Mouse (Mus musculus) cerebellum, adult 9-11 months (tissue): Measurements from ENCODE around the gene Serp2.

Experiments used
- DNase-seq: peaks from one replicate; pipeline ENCODE4 v3.0.0; 2022

Gene Serp2

GRCm38 (mm10) chr14:76556852-76557208 is at the start of gene Serp2:
Gene Serp2, minus strand, starts transcription at chr14:76556889.
- no peak for DNase-seq

- DNase-seq: no peak
Observed at GRCm38 (mm10) chr14:76605931-76606534, 49.3 kb upstream of the Serp2 start.

DNA sequence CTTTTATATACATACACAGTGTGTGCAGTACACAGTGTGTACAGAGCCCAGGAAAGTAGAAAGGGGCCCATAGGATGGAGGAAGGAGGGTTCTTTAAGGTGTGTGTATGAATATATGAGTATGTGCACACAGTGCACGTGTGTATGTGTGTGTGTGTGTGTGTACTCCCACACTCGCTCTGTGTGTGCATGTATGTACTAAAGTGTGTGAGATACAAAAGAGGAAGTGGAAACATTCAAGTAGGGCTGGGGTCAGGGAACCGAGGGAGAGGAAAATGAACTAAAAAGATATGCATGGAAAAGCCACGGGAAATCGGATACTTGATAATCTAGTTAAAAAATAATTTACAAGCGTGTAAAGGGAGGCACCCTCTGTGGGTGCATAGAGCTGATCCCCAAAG is 47.3 kb upstream of the Serp2 start:
- no peak for DNase-seq

- DNase-seq: peak; percentile 75
Observed at GRCm38 (mm10) chr14:76601654-76602053, 45.0 kb upstream of the Serp2 start.

DNA sequence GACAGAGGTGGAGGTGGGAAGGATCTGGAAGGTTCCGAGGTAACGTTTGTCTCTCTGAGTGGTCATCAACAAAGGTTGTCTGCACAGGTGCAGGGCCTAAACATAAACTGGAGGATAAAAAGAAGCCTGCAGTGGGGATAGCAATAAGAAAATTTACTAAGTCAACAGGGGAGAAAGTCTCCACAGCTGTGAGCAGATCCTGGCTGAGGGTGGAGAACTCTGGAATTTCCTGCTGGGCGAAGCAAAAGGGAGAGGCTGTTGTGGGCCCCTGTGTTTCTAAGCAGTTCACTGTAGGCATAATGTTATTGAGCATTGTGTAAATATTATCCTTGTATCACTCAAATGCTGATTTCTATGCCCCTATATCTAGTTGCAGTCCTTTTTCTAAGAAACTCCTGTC is 43.7 kb upstream of the Serp2 start:
- no peak for DNase-seq

- peak; percentile 46 for DNase-seq
Observed at GRCm38 (mm10) chr14:76599706-76600105, 43.0 kb upstream of the Serp2 start.

DNA sequence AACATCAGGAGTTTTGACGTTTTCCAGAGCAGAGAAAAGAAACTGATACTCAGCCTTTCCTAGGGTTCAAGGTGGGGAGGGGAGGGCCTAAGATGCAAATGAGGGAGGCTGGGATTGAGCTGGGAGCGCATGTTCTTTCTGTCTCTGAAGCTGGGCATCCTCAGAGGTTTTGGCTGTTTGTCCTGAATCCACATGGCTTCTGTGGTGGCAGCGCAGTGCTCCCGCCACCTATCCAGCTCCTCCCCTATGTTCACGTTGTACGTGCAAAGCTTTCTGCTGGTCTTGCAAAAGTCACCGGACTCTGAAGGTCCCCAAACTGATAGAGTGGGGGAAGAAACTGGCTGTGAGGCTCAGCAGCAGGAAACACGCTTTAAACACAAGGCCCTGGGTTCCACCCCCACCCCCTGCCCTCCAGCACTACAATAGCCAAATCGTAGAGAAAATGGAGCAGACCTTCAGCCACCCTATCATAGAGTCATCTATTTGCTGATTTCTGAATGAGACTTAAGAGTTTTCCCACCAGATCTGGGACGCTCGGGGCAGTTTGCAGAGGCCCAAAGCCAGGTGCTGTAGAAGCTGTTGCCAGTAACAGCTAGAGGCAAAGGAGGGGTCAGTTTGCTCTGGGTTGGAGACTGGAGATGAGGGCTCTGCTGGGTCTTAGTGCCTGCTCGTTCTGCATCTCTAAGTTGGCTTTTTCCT is 42.0 kb upstream of the Serp2 start:
- DNase-seq: peak; percentile 80

GRCm38 (mm10) chr14:76597751-76598150 is 41.1 kb upstream of the Serp2 start:
- DNase-seq: peak; percentile 38

GRCm38 (mm10) chr14:76595048-76595859 is 38.6 kb upstream of the Serp2 start:
- DNase-seq: no peak

DNA sequence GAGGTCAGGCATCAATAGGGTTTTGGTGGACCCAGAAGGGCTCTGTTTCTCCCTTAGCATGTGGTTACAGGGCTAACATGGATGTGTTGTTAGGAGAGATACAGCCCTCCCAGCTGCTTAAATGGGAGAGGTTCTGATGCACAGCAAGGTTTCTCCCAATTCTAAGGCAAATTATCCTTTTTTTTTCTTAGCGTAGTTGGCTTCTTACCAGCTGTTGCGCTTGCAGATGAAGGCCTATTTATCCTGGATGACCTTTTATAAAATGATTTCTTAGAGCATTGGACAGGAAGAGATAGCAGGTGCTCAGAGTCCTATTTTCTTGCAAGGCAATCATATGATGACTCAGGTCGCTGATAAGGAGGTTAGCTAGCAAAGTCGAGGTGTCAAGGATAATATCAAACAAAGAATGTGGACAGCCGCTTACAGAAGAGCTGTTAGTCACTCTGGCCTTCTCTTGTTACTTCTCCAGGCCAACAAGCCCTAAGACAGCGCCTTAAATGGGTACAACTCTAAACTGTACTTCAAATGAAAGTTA is 37.7 kb upstream of the Serp2 start:
- no peak for DNase-seq

- no peak for DNase-seq
Observed at GRCm38 (mm10) chr14:76593630-76594193, 37.0 kb upstream of the Serp2 start.

GRCm38 (mm10) chr14:76592721-76593120 is 36.0 kb upstream of the Serp2 start:
- no peak for DNase-seq

DNA sequence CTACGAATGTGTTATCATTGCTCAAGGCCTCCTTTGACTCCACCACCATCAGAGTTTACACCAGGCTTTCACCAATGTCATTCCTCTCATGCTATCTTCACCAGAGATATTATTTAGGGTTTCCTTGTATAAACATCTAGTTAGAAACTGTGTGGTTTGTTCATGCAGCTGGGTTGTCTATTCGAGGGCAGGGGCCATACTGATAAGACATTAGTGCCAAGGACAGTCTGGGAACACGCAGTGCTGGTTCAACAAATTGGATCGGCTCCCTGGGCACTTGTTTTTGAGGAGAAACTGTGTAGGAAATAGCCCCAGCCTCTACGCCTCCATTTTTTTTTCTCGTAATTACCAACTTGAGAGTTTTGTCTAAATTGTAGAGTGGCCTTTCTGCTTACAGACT is 35.4 kb upstream of the Serp2 start:
- no peak for DNase-seq

DNA sequence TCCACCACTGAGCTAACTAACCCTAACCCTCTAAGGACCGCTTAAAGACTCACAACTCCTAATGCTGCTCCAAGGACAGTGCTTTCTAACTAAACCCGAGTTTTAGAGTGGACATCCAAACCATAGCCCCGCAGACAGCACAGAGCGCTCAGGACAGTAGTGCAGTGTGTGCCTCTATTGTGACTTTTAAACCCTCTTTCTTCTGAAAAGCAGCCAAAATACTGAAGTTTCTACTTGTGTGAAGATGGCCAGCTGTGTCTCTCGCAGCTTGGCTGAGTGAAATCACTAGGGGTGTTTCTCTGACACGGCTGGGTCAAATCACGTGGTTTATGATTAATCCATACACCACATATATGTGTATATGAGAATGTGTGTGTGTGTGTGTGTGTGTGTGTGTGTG is 33.4 kb upstream of the Serp2 start:
- DNase-seq: no peak

- DNase-seq: no peak
Observed at GRCm38 (mm10) chr14:76589671-76590070, 33.0 kb upstream of the Serp2 start.

DNA sequence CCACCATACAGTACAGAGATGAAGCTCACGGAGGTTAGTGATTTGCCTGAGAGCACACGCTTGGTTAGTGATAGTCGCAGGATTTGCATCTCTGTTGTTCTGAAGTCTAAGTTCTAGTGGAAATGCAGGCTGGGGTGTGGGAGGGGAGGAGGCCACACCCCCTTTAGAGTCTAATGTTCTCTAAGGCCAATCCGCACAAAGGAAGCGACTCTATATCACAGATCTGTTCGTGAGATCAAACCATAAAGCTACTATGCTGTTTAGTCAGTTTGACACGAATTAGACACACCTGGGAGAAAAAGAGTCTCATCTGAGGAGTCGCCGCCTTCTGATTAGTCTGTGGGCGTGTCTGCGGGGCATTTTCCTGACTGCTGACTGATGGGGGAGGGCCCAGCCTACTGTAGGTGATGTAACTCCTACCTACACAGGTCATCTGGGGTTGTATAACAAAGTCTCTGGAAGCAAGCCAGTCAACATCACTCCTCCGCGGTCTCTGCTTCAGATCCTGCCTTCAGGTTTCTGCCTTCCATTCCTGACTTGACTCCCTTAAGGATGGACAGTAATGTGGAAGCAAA is 29.2 kb upstream of the Serp2 start:
- no peak for DNase-seq

- no peak for DNase-seq
Observed at GRCm38 (mm10) chr14:76583985-76584384, 27.3 kb upstream of the Serp2 start.

DNA sequence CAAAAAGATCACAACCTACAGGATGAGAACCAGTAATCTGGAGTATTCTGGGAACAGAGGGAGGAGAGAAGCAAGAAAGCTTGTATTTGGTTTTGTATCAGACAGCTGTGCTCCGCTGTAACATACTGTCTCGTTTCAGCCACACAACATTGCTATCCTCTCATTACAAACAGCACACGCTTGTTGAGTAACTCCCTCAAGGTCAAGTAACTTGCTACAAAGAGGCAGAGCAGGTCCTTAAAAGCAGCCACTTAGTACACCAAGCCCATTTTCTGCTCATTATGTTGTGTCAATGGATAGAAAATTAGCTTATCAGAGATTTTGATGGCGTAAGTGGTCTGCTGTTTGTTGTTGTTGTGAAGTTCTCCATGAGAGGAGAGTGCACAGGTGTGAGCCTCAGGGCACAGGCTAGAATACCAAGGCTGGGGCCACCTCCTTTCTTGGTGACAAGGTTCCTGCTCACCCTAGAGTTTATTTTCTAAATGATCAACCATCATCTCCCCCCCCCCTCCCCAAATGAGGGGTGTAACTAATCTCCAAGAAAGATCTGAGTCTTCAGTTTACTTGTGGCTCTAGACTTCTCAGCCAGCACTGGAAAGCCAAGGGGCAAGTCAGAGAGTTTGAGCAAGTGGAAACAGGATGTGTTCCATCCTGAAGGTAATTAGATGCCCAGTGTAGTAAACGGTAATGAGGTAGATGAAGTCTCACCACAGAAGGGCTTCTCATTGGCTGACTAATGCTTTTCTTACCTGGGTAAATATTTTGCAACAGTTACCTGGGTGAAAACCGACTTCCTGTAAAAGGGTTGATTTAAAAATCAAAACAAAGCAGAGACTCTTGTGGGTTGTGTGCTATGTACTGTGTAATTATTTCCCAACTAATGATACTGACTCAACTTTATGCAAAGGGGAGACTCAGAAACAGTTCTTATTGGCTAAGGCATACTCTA is 25.6 kb upstream of the Serp2 start:
- no peak for DNase-seq

DNA sequence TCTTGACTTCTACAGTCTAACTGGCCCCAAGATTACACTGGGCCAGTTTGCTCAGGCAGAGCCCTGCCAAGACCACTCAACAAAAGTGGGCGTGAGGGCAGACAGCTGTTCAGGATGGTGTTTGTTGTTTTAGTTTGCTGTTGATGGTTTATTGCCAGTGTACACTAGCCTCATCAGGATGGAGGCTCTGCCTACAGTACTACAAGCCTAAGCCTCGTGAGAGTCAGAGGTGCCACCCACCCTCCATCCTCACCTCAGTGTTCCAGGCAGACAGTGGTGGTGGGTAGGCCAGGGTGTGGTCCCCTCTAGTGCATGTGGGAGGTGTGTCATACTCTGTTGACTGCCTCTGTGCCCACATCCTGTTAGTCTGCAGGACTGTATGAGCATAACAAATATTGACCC is 23.0 kb upstream of the Serp2 start:
- no peak for DNase-seq

- DNase-seq: no peak
Observed at GRCm38 (mm10) chr14:76577840-76578239, 21.2 kb upstream of the Serp2 start.

DNA sequence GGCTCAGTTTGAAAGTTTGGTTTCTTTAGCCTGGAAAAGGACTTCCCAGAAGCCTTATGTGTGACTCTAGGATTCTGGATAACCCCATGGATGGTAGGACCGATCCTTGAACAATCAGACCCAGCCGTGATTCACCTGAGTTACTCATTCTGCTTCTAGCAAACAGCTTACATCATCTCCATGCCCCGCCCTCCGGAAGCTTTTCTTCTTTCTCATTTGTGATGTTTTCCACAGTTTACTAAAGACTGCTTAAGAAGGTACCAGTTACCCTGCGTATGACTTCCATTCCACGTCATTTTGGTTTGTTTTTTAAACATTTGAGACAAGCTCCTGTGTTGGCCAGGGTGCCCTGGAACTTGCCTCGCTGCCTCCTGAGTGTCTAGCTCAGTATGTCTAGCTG is 13.6 kb upstream of the Serp2 start:
- DNase-seq: no peak
